Mouse (Mus musculus) kidney, adult 9 months (tissue): ENCODE results near the gene Odf2l.

ENCODE experiments used
- DNase-seq: peaks from one replicate; pipeline ENCODE4 v3.0.0; 2022

Gene Odf2l

GRCm38 (mm10) chr3:145142925-145143324, 24.5 kb downstream of the Odf2l start:
- no peak for DNase-seq

GRCm38 (mm10) chr3:145143856-145144255, 25.5 kb downstream of the Odf2l start:
- no peak for DNase-seq

GRCm38 (mm10) chr3:145146871-145147270, 28.5 kb downstream of the Odf2l start:
- no peak for DNase-seq

- no peak for DNase-seq
Observed at GRCm38 (mm10) chr3:145147483-145147882, 29.1 kb downstream of the Odf2l start.

GRCm38 (mm10) chr3:145147952-145148351, 29.6 kb downstream of the Odf2l start:
- DNase-seq: no peak

GRCm38 (mm10) chr3:145151092-145151491, 32.7 kb downstream of the Odf2l start:
- DNase-seq: no peak

GRCm38 (mm10) chr3:145151933-145152332, 33.5 kb downstream of the Odf2l start:
- DNase-seq: no peak

GRCm38 (mm10) chr3:145156883-145157282, 38.5 kb downstream of the Odf2l start:
- no peak for DNase-seq

- DNase-seq: no peak
Observed at GRCm38 (mm10) chr3:145158441-145158840, 40.1 kb downstream of the Odf2l start.

GRCm38 (mm10) chr3:145166741-145167140, 48.4 kb downstream of the Odf2l start:
- DNase-seq: no peak

- no peak for DNase-seq
Observed at GRCm38 (mm10) chr3:145167766-145168165, 49.4 kb downstream of the Odf2l start.

- DNase-seq: no peak
Observed at GRCm38 (mm10) chr3:145168844-145169696, 50.7 kb downstream of the Odf2l start.

- no peak for DNase-seq
Observed at GRCm38 (mm10) chr3:145170028-145170427, 51.6 kb downstream of the Odf2l start.

GRCm38 (mm10) chr3:145170604-145171389, 52.4 kb downstream of the Odf2l start:
- no peak for DNase-seq

- DNase-seq: no peak
Observed at GRCm38 (mm10) chr3:145171390-145172060, 53.1 kb downstream of the Odf2l start.

- DNase-seq: no peak
Observed at GRCm38 (mm10) chr3:145184645-145185044, 66.3 kb downstream of the Odf2l start.

GRCm38 (mm10) chr3:145191972-145192371, 73.6 kb downstream of the Odf2l start:
- DNase-seq: no peak

- no peak for DNase-seq
Observed at GRCm38 (mm10) chr3:145195240-145195923, 77.0 kb downstream of the Odf2l start.

- no peak for DNase-seq
Observed at GRCm38 (mm10) chr3:145198050-145198449, 79.7 kb downstream of the Odf2l start.
